Mouse (Mus musculus) heart, embryonic 10.5 days (tissue): ENCODE data around the gene Olfr213. TPM values are rescaled to one million over a fixed set of nuclear protein-coding genes. Genes with fewer than 3 reads are reported as not detected.

ENCODE experiments used
- polyA plus RNA-seq: library from polyadenylated mRNA; unstranded; fragments of >200 nt; fragmentation: Nextera tagmentation; extraction: Ambion mirVana; gene quantifications from 2 replicates; pipeline ENCODE4 v1.2.1, GENCODE M21; 2016

The Olfr213 gene
- polyA plus RNA-seq, 1 experiment from 2014 or later, result not detected

Other genes with a start within 250 kb of the Olfr213 start
- gene March8, start 200.4 kb upstream of the Olfr213 start, polyA plus RNA-seq, result 25.8 and 29.6 TPM in 2 replicates
- 5.5 and 7.1 TPM in 2 replicates for gene Alox5, start 77.3 kb upstream of the Olfr213 start, polyA plus RNA-seq
- not detected in 2 replicates for gene Olfr211, start 49.4 kb upstream of the Olfr213 start, polyA plus RNA-seq
- not detected in 2 replicates for gene Olfr212, start 31.9 kb upstream of the Olfr213 start, polyA plus RNA-seq
- 0.53 and 0.67 TPM in 2 replicates for gene Gm5580, start 12.7 kb downstream of the Olfr213 start, polyA plus RNA-seq
- not detected in 2 replicates for gene Olfr214, start 15.8 kb downstream of the Olfr213 start, polyA plus RNA-seq
- gene Olfr215, start 45.7 kb downstream of the Olfr213 start, polyA plus RNA-seq, result not detected in 2 replicates
- 96.7 and 139 TPM in 2 replicates for gene Zfp422, start 90.5 kb downstream of the Olfr213 start, polyA plus RNA-seq
- 5.5 and 6.0 TPM in 2 replicates for gene Depp1, start 112.2 kb downstream of the Olfr213 start, polyA plus RNA-seq
- gene Rassf4, start 135.5 kb downstream of the Olfr213 start, polyA plus RNA-seq, result 5.5 and 7.2 TPM in 2 replicates
- gene Tmem72, start 178.5 kb downstream of the Olfr213 start, polyA plus RNA-seq, result 0.04 and 0.14 TPM in 2 replicates